ENCODE assay signal across 8 mouse cellular contexts in the genomic region with DNA sequence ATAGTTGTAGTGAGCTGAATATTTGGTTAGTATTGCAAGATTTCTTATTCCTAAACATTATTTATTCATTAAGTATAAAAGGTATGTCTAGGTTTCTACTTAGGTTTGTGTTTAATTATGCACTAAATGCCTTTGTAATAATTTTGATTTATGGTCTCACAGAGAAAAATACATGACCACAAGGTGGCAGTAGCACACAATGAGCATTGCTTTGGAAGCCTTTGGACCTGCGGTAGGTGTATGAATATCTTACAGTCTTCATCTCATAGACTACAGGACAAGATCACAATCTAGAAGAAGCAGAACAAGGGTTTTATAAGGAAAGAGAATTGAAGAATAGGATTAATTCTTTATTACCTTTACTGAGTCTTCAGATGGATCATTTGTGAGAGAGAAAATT.
DNase-seq lines count a peak whose midpoint lies in the region; ATAC-seq and TF ChIP-seq lines count a peak whose summit lies in the region.

No protein-coding gene starts in this region.

- DNase-seq in heart, adult 2 months, result no peak
- no peak for DNase-seq in heart, adult 11 months
- DNase-seq in 3T3-L1 (ENCODE audit: low read depth, low spot score) (peak; percentile 63), ZHBTc4 (ENCODE audit: low read depth, low spot score) (peak; percentile 65)
- peak; percentile 4 to 72 for DNase-seq in layer of hippocampus, adult 18-20 months (ENCODE audit: low spot score in 2 of 2)
- no peak for DNase-seq in testis, postnatal 14 days (ENCODE audit: low spot score)
- DNase-seq in B cell, adult 2 months, result no peak

- no peaks in the 10 kb centered on the region for H3K4me1 ChIP-seq in heart, adult 2 months (ENCODE audit: control insufficient read depth, insufficient read depth, low read length)

- H3K36me3 ChIP-seq in heart, adult 2 months (ENCODE audit: control insufficient read depth, insufficient read depth, low read length), result no peaks in the 10 kb centered on the region

- TF ChIP-seq CTCF in heart, adult 2 months (IDR thresholded peaks at IDR 0.05), result peak; percentile 59

- no peak for ATAC-seq in activated CD4-positive, CD25-positive, alpha-beta regulatory T cell, adult 4 months

- H3K4me3 ChIP-seq in heart, adult 2 months, result no peak overlapping the region

- intact Hi-C loops in heart, adult 2 months (cut with DNase I), result no loop called here

- WGBS in heart, adult 2 months, result 33% methylated on average over 1 of the region's 1 CpGs

- TF ChIP-seq EP300 in heart, adult 2 months (IDR thresholded peaks at IDR 0.05; ENCODE audit: insufficient read depth, low read depth, low read length), result no peak

- no peaks in the 10 kb centered on the region for H3K27me3 ChIP-seq in heart, adult 2 months (ENCODE audit: control insufficient read depth, insufficient read depth, low read length)

- no peaks in the 10 kb centered on the region for H3K79me2 ChIP-seq in heart, adult 2 months (replicated peaks; ENCODE audit: control insufficient read depth, insufficient read depth, low read length)

- no peak overlapping the region for H3K27ac ChIP-seq in heart, adult 2 months

- H3K9ac ChIP-seq in heart, adult 2 months (ENCODE audit: low read depth, low read length), result no peak overlapping the region

- TF ChIP-seq POLR2A in heart, adult 2 months (IDR thresholded peaks at IDR 0.05; ENCODE audit: insufficient read depth, low read depth, low read length), result no peak

Comparison
In these comparisons a context has a peak if more than half of its experiments do, and no peak if none do; other contexts are left out.
1. DNase-seq: peak in 3T3-L1 (single experiment), ZHBTc4 (single experiment) and layer of hippocampus, adult 18-20 months (2 of 2); none in heart, adult 2 months (0 of 2), heart, adult 11 months (single experiment), testis, postnatal 14 days (single experiment) and B cell, adult 2 months (0 of 2).